Mouse (Mus musculus): Measurements from ENCODE around the gene Fam205a1. TPM values are rescaled to one million over a fixed set of nuclear protein-coding genes. Genes with fewer than 3 reads are reported as not detected.
"Not testable (repeated sequence)": the region's sequence is repeated elsewhere in the genome, so short reads cannot be mapped to it uniquely, and the experiment has no call there.

The Fam205a1 gene
- 0.15 TPM in 1 of 2 replicates, not detected in the other for polyA plus RNA-seq (2014; fragmentation: Nextera tagmentation; extraction: Ambion mirVana)

GRCm38 (mm10) chr4:42853788-42854187 lies at the start of gene Fam205a1:
Fam205a1 (minus strand) TSS chr4:42853888.
- not testable (repeated sequence) for H3K9ac ChIP-seq (ENCODE audit: low read length); H3K27ac ChIP-seq (ENCODE audit: low read depth, low read length); ATAC-seq (ENCODE audit: insufficient read depth, low FRiP score, low TSS enrichment); H3K9me3 ChIP-seq (ENCODE audit: control insufficient read depth, low read length); H3K4me2 ChIP-seq (ENCODE audit: low read depth); H3K36me3 ChIP-seq (ENCODE audit: control insufficient read depth, insufficient read depth, low read length); H3K4me1 ChIP-seq (ENCODE audit: control insufficient read depth, insufficient read depth, low read length); H3K4me3 ChIP-seq (ENCODE audit: low read depth, low read length); H3K27me3 ChIP-seq (ENCODE audit: control insufficient read depth, insufficient read depth, low read length); DNase-seq (ENCODE audit: low spot score)
- WGBS, result 90% methylated on average over 1 of the region's 1 CpGs

GRCm38 (mm10) chr4:42902730-42903129 lies 49.0 kb upstream of the Fam205a1 start:
- no peaks in the 10 kb centered on the region for H3K4me1 ChIP-seq (ENCODE audit: control insufficient read depth, insufficient read depth, low read length)
- WGBS, result 90% methylated on average over 5 of the region's 5 CpGs
- H3K27me3 ChIP-seq (ENCODE audit: control insufficient read depth, insufficient read depth, low read length), result no peaks in the 10 kb centered on the region
- ATAC-seq (ENCODE audit: insufficient read depth, low FRiP score, low TSS enrichment) (no peak), DNase-seq (ENCODE audit: low spot score) (no peak)
- H3K36me3 ChIP-seq (ENCODE audit: control insufficient read depth, insufficient read depth, low read length), result no peaks in the 10 kb centered on the region
- no peak overlapping the region for H3K4me3 ChIP-seq (ENCODE audit: low read depth, low read length)
- H3K27ac ChIP-seq (ENCODE audit: low read depth, low read length), result no peak overlapping the region
- no peaks in the 10 kb centered on the region for H3K9me3 ChIP-seq (ENCODE audit: control insufficient read depth, low read length)
- no peak overlapping the region for H3K4me2 ChIP-seq (ENCODE audit: low read depth)
- no peak overlapping the region for H3K9ac ChIP-seq (ENCODE audit: low read length)

GRCm38 (mm10) chr4:42902174-42902573 lies 48.5 kb upstream of the Fam205a1 start:
- Histone ChIP-seq H3K27me3 (ENCODE audit: control insufficient read depth, insufficient read depth, low read length) (no peaks in the 10 kb centered on the region), H3K4me2 (ENCODE audit: low read depth) (no peak overlapping the region), H3K36me3 (ENCODE audit: control insufficient read depth, insufficient read depth, low read length) (no peaks in the 10 kb centered on the region), H3K27ac (ENCODE audit: low read depth, low read length) (no peak overlapping the region), H3K9me3 (ENCODE audit: control insufficient read depth, low read length) (no peaks in the 10 kb centered on the region), H3K9ac (ENCODE audit: low read length) (no peak overlapping the region), H3K4me1 (ENCODE audit: control insufficient read depth, insufficient read depth, low read length) (no peaks in the 10 kb centered on the region), H3K4me3 (ENCODE audit: low read depth, low read length) (no peak overlapping the region)
- no peak for ATAC-seq (ENCODE audit: insufficient read depth, low FRiP score, low TSS enrichment)
- no peak for DNase-seq (ENCODE audit: low spot score)
- 62% methylated on average over 9 of the region's 9 CpGs for WGBS

- WGBS, result 65% methylated on average over 5 of the region's 5 CpGs
- no peaks in the 10 kb centered on the region for H3K36me3 ChIP-seq (ENCODE audit: control insufficient read depth, insufficient read depth, low read length)
- H3K9me3 ChIP-seq (ENCODE audit: control insufficient read depth, low read length), result no peaks in the 10 kb centered on the region
- no peaks in the 10 kb centered on the region for H3K27me3 ChIP-seq (ENCODE audit: control insufficient read depth, insufficient read depth, low read length)
- H3K9ac ChIP-seq (ENCODE audit: low read length), result no peak overlapping the region
- H3K4me2 ChIP-seq (ENCODE audit: low read depth), result no peak overlapping the region
- ATAC-seq (ENCODE audit: insufficient read depth, low FRiP score, low TSS enrichment), result no peak
- no peak overlapping the region for H3K27ac ChIP-seq (ENCODE audit: low read depth, low read length)
- H3K4me1 ChIP-seq (ENCODE audit: control insufficient read depth, insufficient read depth, low read length), result no peaks in the 10 kb centered on the region
- no peak for DNase-seq (ENCODE audit: low spot score)
- H3K4me3 ChIP-seq (ENCODE audit: low read depth, low read length), result no peak overlapping the region
These were observed 47.2 kb upstream of the Fam205a1 start for GRCm38 (mm10) chr4:42900878-42901277.

- no peak overlapping the region for H3K27ac ChIP-seq (ENCODE audit: low read depth, low read length)
- H3K9ac ChIP-seq (ENCODE audit: low read length), result no peak overlapping the region
- 34% methylated on average over 3 of the region's 3 CpGs for WGBS
- no peak overlapping the region for H3K4me2 ChIP-seq (ENCODE audit: low read depth)
- H3K4me1 ChIP-seq (ENCODE audit: control insufficient read depth, insufficient read depth, low read length), result no peaks in the 10 kb centered on the region
- H3K9me3 ChIP-seq (ENCODE audit: control insufficient read depth, low read length), result no peaks in the 10 kb centered on the region
- no peaks in the 10 kb centered on the region for H3K27me3 ChIP-seq (ENCODE audit: control insufficient read depth, insufficient read depth, low read length)
- H3K4me3 ChIP-seq (ENCODE audit: low read depth, low read length), result no peak overlapping the region
- H3K36me3 ChIP-seq (ENCODE audit: control insufficient read depth, insufficient read depth, low read length), result no peaks in the 10 kb centered on the region
- ATAC-seq (ENCODE audit: insufficient read depth, low FRiP score, low TSS enrichment) (no peak), DNase-seq (ENCODE audit: low spot score) (no peak)
These were observed 45.2 kb upstream of the Fam205a1 start for GRCm38 (mm10) chr4:42898914-42899313.

GRCm38 (mm10) chr4:42895118-42895517 lies 41.4 kb upstream of the Fam205a1 start:
- DNase-seq (ENCODE audit: low spot score), result no peak
- H3K27ac ChIP-seq (ENCODE audit: low read depth, low read length), result no peak overlapping the region
- ATAC-seq (ENCODE audit: insufficient read depth, low FRiP score, low TSS enrichment), result no peak
- H3K9me3 ChIP-seq (ENCODE audit: control insufficient read depth, low read length), result no peaks in the 10 kb centered on the region
- H3K36me3 ChIP-seq (ENCODE audit: control insufficient read depth, insufficient read depth, low read length), result no peaks in the 10 kb centered on the region
- H3K27me3 ChIP-seq (ENCODE audit: control insufficient read depth, insufficient read depth, low read length), result no peaks in the 10 kb centered on the region
- no peak overlapping the region for H3K4me2 ChIP-seq (ENCODE audit: low read depth)
- H3K9ac ChIP-seq (ENCODE audit: low read length), result no peak overlapping the region
- H3K4me1 ChIP-seq (ENCODE audit: control insufficient read depth, insufficient read depth, low read length), result no peaks in the 10 kb centered on the region
- H3K4me3 ChIP-seq (ENCODE audit: low read depth, low read length), result no peak overlapping the region
- WGBS, result 74% methylated on average over 7 of the region's 7 CpGs

GRCm38 (mm10) chr4:42891176-42891575 lies 37.5 kb upstream of the Fam205a1 start:
- Histone ChIP-seq H3K9me3 (ENCODE audit: control insufficient read depth, low read length) (no peaks in the 10 kb centered on the region), H3K4me1 (ENCODE audit: control insufficient read depth, insufficient read depth, low read length) (no peaks in the 10 kb centered on the region), H3K27ac (ENCODE audit: low read depth, low read length) (no peak overlapping the region), H3K4me2 (ENCODE audit: low read depth) (no peak overlapping the region), H3K4me3 (ENCODE audit: low read depth, low read length) (no peak overlapping the region), H3K27me3 (ENCODE audit: control insufficient read depth, insufficient read depth, low read length) (no peaks in the 10 kb centered on the region), H3K9ac (ENCODE audit: low read length) (no peak overlapping the region), H3K36me3 (ENCODE audit: control insufficient read depth, insufficient read depth, low read length) (no peaks in the 10 kb centered on the region)
- 65% methylated on average over 7 of the region's 7 CpGs for WGBS
- ATAC-seq (ENCODE audit: insufficient read depth, low FRiP score, low TSS enrichment), result no peak
- DNase-seq (ENCODE audit: low spot score), result no peak

- H3K4me1 ChIP-seq (ENCODE audit: control insufficient read depth, insufficient read depth, low read length), result no peaks in the 10 kb centered on the region
- H3K4me3 ChIP-seq (ENCODE audit: low read depth, low read length), result no peak overlapping the region
- ATAC-seq (ENCODE audit: insufficient read depth, low FRiP score, low TSS enrichment) (no peak), DNase-seq (ENCODE audit: low spot score) (no peak)
- H3K27me3 ChIP-seq (ENCODE audit: control insufficient read depth, insufficient read depth, low read length), result no peaks in the 10 kb centered on the region
- 96% methylated on average over 6 of the region's 6 CpGs for WGBS
- H3K4me2 ChIP-seq (ENCODE audit: low read depth), result no peak overlapping the region
- H3K9ac ChIP-seq (ENCODE audit: low read length), result no peak overlapping the region
- no peak overlapping the region for H3K27ac ChIP-seq (ENCODE audit: low read depth, low read length)
- no peaks in the 10 kb centered on the region for H3K9me3 ChIP-seq (ENCODE audit: control insufficient read depth, low read length)
- no peaks in the 10 kb centered on the region for H3K36me3 ChIP-seq (ENCODE audit: control insufficient read depth, insufficient read depth, low read length)
These were observed 35.1 kb upstream of the Fam205a1 start for GRCm38 (mm10) chr4:42888806-42889205.

- H3K9ac ChIP-seq (ENCODE audit: low read length), result no peak overlapping the region
- no peaks in the 10 kb centered on the region for H3K9me3 ChIP-seq (ENCODE audit: control insufficient read depth, low read length)
- no peaks in the 10 kb centered on the region for H3K36me3 ChIP-seq (ENCODE audit: control insufficient read depth, insufficient read depth, low read length)
- H3K4me1 ChIP-seq (ENCODE audit: control insufficient read depth, insufficient read depth, low read length), result no peaks in the 10 kb centered on the region
- ATAC-seq (ENCODE audit: insufficient read depth, low FRiP score, low TSS enrichment), result no peak
- no peak for DNase-seq (ENCODE audit: low spot score)
- H3K27me3 ChIP-seq (ENCODE audit: control insufficient read depth, insufficient read depth, low read length), result no peaks in the 10 kb centered on the region
- no peak overlapping the region for H3K4me3 ChIP-seq (ENCODE audit: low read depth, low read length)
- H3K27ac ChIP-seq (ENCODE audit: low read depth, low read length), result no peak overlapping the region
- no peak overlapping the region for H3K4me2 ChIP-seq (ENCODE audit: low read depth)
- 89% methylated on average over 6 of the region's 6 CpGs for WGBS
These were observed 33.2 kb upstream of the Fam205a1 start for GRCm38 (mm10) chr4:42886926-42887325.
